Mouse (Mus musculus): ENCODE results near the gene Gm44973.

- no peak for TF ChIP-seq CTCF (IDR thresholded peaks at IDR 0.05; ENCODE audit: extremely low read depth, insufficient read depth, insufficient read length, insufficient replicate concordance)
- TF ChIP-seq POLR2A (IDR thresholded peaks at IDR 0.05; ENCODE audit: low read depth, low read length) = no peak
Measured at GRCm38 (mm10) chr7:5044981-5045380, 29.7 kb downstream of the Gm44973 start.

Data from spleen, adult 2 months (tissue).